Mouse (Mus musculus): ENCODE measurements around the gene Ppcs.

DNA sequence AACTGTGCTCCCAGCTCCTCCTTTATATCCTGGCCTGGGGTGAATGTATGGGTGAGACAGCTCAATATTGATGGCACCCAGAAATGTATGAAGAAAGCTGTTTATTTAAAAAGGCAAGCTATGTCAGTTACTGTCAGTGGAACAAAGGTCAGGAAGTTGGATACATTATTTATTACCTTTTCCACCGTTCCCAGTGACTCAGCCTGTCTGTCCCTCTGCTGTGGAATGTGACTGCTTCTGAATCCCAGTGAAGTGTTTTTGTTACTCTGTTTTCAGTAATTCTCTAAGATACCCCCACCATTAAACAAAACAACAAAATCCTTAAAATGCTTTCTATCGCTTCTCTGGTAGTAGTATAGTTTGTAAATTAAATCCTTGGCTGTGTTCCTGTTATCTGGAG lies 3.4 kb upstream of the Ppcs start:
- TF ChIP-seq CTCF (IDR thresholded peaks at IDR 0.05): no peak
- TF ChIP-seq EP300 (IDR thresholded peaks at IDR 0.05): no peak
